Mouse (Mus musculus) urinary bladder, postnatal 25 days (tissue): ENCODE results near the gene Dctn1.

ENCODE experiments used
- DNase-seq: peaks from one replicate; pipeline ENCODE4 v3.0.0; 2022; ENCODE audit warnings: low spot score

Dctn1 gene

GRCm38 (mm10) chr6:83136291-83136880, 29.3 kb upstream of the Dctn1 start:
- no peak for DNase-seq

- peak; percentile 54 for DNase-seq
Measured at GRCm38 (mm10) chr6:83136881-83137575, 28.7 kb upstream of the Dctn1 start.

GRCm38 (mm10) chr6:83137576-83137950, 28.2 kb upstream of the Dctn1 start:
- peak; percentile 73 for DNase-seq

- DNase-seq = no peak
Measured at GRCm38 (mm10) chr6:83138056-83138455, 27.7 kb upstream of the Dctn1 start.

- DNase-seq = no peak
Measured at GRCm38 (mm10) chr6:83140044-83140443, 25.7 kb upstream of the Dctn1 start.

DNA sequence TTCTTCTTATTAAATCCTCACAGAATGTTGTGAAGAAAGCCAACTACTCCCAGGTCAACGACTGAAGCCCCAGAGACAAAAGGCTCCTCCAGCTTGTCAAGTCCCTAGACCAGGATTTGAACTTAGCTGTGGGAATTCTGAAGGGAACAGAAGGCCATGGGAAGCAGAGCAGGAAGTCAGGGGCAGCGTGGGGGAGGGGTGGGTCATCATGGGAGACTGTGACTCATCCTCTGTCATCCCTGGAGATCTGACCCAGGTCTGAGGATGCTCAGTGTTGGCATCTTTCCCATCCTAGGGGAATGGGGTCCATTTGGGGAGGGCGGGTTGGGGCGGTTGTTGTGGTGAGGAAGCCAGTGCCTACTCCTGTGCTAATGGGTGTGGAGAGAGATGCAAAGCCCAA, 24.1 kb upstream of the Dctn1 start:
- no peak for DNase-seq

- DNase-seq = no peak
Measured at GRCm38 (mm10) chr6:83142211-83142731, 23.4 kb upstream of the Dctn1 start.

- no peak for DNase-seq
Measured at GRCm38 (mm10) chr6:83142886-83143285, 22.8 kb upstream of the Dctn1 start.

DNA sequence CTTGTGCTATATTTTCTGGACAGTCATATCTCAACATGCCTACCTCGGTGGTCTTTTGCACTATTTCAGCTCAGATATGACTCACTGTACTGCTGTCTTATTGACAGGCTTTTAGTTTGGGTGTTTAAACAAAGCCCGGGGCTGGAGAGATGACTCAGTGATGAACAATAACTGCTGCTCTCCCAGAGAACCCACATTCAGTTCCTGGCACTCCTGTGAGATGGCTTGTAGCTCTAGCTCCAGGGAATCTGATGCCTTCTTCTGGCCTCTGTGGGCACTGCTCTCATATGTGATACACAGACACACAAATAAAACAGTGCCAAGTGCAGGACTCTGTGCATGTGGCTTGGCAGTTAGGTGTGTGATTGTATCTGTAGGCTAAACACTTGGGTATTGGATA, 20.5 kb upstream of the Dctn1 start:
- no peak for DNase-seq

- DNase-seq = no peak
Measured at GRCm38 (mm10) chr6:83145805-83146204, 19.9 kb upstream of the Dctn1 start.

GRCm38 (mm10) chr6:83147280-83147679, 18.4 kb upstream of the Dctn1 start:
- no peak for DNase-seq

DNA sequence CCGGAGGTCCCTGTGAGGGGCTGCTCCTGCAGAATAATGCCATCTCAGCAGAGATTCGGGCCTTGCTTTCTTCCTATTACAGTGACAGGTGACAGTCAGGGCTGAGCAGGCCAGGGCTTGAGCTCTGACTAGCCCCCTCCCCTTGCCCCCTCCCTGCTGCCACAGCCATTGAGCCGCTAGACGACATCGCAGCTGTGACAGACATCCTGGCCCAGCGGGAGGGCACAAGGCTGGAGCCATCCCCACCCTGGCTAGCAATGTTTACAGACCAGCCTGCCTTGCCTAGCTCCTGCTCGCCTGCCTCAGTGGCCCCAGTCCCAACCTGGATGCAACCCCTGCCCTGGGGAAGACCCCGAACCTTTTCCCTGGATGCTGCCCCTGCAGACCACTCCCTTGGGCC, 14.0 kb upstream of the Dctn1 start:
- no peak for DNase-seq

DNA sequence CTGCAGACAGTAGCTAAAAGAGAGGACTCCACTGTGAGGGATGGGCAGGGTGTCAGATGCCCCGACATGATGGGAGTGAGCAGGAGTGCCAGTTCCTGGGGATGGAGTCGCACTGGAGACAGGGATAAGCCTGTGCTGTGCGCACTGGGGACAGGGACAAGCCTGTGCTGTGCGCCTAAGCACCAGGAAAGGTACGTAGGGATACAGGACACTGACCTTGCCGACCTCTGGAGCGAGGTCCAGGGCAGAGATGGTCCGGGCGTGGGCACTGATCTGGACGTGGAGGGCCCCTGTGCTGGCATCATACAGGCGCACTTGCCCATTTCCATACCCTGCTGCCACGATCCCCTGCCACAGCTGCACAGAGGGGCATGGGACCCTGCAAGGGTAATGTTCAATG, 12.7 kb upstream of the Dctn1 start:
- no peak for DNase-seq

DNA sequence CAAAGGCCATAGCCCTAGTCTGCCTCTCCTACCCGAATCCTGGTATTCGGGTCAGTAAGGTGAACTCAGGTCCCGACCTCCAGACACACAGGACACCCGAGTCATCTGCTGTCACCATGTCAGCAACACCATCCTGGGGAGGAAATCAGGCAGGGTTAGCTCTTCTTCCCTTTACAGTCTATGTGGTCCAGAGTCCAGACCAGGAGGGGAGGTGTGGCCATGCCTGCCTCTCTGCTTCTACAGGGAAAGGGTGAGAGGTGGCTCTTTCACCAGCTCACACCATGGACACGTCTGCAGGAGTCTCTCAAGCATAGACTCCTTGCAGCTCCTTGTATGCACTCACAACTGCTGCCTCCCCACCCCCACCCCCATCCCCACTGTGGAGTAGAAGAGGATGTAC, 12.2 kb upstream of the Dctn1 start:
- DNase-seq = no peak

- DNase-seq = peak; percentile 24
Measured at GRCm38 (mm10) chr6:83155552-83156238, 10.0 kb upstream of the Dctn1 start.

GRCm38 (mm10) chr6:83156259-83156684, 9.4 kb upstream of the Dctn1 start, which contains the start of the genes Wdr54 and 1700003E16Rik:
Wdr54 (minus strand) TSS chr6:83156397.
1700003E16Rik (plus strand) TSS chr6:83156404.
- peak; percentile 42 for DNase-seq

GRCm38 (mm10) chr6:83159456-83159855, 6.3 kb upstream of the Dctn1 start:
- DNase-seq = peak; percentile 25

- DNase-seq = no peak
Measured at GRCm38 (mm10) chr6:83161442-83161841, 4.3 kb upstream of the Dctn1 start.

GRCm38 (mm10) chr6:83161921-83162641, 3.6 kb upstream of the Dctn1 start:
- peak; percentile 35 for DNase-seq

DNA sequence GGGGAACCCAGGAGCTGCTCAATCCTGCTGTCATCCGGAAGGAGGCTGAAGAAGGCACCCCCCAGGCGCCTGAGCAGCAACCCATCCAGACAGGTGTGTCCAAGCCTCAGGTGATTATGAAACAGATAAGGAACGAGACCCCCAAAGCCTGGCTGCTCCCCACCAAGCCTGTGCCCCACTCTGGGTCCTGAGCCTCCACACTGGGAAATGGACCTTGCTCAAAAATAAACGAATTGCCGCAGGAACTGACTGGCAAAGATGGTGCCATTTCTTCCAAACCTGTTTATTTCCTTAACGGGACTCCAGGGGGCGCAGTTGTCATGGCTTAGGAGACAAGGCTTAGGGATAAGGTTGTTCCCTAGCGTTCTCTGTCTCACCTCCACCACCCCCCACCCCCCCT, 3.0 kb upstream of the Dctn1 start:
- peak; percentile 63 for DNase-seq

DNA sequence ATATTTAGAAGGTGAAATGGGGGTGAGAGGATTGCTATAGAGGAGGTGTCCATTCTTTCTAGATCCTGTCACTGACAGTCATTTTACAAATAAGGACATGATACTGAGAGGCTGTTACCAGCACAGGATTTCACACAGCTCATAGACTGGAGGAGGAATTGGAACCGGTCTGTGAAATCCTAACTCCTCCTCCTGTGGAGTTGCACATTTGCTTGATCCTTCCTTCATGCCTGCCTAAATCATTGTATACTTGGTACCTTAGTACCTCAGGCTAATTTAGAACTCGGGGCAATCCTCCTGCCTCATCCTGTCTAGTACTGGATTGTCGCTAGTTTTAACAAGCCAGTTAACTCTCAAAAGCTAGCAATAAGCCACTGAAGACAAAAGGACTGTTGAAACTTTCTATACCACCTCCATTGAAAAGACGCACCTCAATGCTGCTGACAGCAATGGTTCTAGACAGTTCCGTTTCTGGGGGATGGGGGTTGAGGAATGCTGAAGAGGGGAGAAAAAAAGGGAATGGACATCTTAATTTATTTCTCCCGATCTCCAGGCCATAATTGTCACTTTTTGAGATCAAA, 604 bp upstream of the Dctn1 start:
- no peak for DNase-seq

DNA sequence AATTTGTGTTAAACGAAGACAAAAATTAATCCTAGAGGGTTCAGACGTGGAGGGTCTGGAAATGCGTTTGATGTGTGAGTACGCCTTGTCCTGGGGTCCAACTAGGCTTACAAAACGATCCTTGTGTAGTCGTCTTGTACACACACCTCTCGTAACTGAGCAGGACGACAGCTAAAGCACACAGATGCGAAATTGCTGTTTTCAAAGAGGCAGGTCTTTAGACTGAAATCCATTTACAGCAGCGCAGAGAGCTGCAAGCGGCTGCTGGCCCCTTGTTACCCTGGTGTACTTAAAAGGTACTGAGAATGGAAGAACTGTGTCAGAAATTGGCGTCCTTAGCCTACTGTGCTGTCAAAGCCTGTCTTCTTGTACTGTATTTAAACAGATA, 517 bp downstream of the Dctn1 start:
- DNase-seq = no peak
